Mouse (Mus musculus): ENCODE results near the gene Flt3. TPM values are rescaled to one million over a fixed set of nuclear protein-coding genes. Genes with fewer than 3 reads are reported as not detected.
A peak's percentile ranks its signal among the peaks of the same experiment; 100 is the strongest.

Flt3 gene
- total and polyA plus RNA-seq, 3 experiments: 0.76 to 3.3 (median 2.3) TPM

DNA sequence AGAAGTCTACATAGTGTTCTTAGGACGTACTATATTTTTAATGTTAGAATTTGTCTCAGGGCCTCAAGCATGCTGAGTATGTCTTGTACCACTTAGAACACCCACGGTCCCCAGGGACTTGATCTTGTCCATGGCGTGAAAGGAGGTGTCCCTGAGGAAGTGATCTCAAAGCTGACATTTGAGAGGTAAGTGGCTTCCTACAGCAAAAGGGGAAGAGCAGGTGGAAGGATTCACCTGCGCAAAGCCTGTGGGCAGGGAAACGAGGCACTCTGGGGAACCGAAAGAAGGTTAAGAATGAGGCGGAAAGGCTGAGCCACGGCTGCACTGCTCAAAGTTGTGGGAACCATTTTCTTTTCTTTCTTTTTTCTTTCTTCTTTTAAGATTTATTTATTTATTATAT, 48.4 kb downstream of the Flt3 start:
- H3K9me3 ChIP-seq (replicated peaks; ENCODE audit: low read length): no peaks in the 10 kb centered on the region
- no peaks in the 10 kb centered on the region; the same call in 1 of the 2 replicates for H3K79me2 ChIP-seq (replicated peaks; ENCODE audit: control insufficient read depth, extremely low read depth, insufficient read depth, poor library complexity, severe bottlenecking)
- dilution Hi-C loops (cut with MboI; ENCODE audit: extremely low pct_ligation_motif_present, extremely low pct_unique_long_range_greater_than_20kb, low sequenced_read_pairs): no loop called here
- no peak overlapping the region for H3K9ac ChIP-seq (ENCODE audit: insufficient read depth, low read depth)
- peak; percentile 60 for DNase-seq (ENCODE audit: extremely low read depth)
- in situ Hi-C loops (cut with MboI; ENCODE audit: low pct_ligation_motif_present, low pct_unique_long_range_greater_than_20kb, low sequenced_read_pairs): no loop called here
- peaks cover 11 to 49% of the 10 kb centered on the region in 2 experiments for H3K4me1 ChIP-seq (ENCODE audit: control insufficient read depth in 1 of 2, insufficient read depth in 2 of 2)
- TF ChIP-seq EP300 (IDR thresholded peaks at IDR 0.05; ENCODE audit: low read length) (peak; percentile 40), CTCF (conservative IDR thresholded peaks at IDR 0.05 in 1 of 2, IDR thresholded peaks at IDR 0.05 in 1 of 2; ENCODE audit: low read depth in 2 of 2, low read length in 2 of 2) (no peak), ZKSCAN1 (IDR thresholded peaks at IDR 0.05; ENCODE audit: borderline replicate concordance, low read depth, low read length) (no peak), IRF4 (IDR thresholded peaks at IDR 0.05; ENCODE audit: low read depth, low read length) (peak; percentile 36; the same call in 1 of the 2 replicates)
- H3K27ac ChIP-seq (ENCODE audit: insufficient read depth, low read depth): no peak overlapping the region
- no peaks in the 10 kb centered on the region for H3K27me3 ChIP-seq (replicated peaks)
- peak overlapping the region; percentile 32; the same call in 1 of the 2 replicates for H3K4me2 ChIP-seq (ENCODE audit: insufficient read depth, low read depth, poor library complexity, severe bottlenecking)
- no peaks in the 10 kb centered on the region for H3K36me3 ChIP-seq (replicated peaks in 1 of 2; ENCODE audit: control insufficient read depth in 1 of 2, insufficient read depth in 1 of 2, low read length in 1 of 2)
- H3K4me3 ChIP-seq (replicated peaks in 1 of 3; ENCODE audit: low read depth in 2 of 3, low read length in 2 of 3, poor library complexity in 1 of 3): no peak overlapping the region

DNA sequence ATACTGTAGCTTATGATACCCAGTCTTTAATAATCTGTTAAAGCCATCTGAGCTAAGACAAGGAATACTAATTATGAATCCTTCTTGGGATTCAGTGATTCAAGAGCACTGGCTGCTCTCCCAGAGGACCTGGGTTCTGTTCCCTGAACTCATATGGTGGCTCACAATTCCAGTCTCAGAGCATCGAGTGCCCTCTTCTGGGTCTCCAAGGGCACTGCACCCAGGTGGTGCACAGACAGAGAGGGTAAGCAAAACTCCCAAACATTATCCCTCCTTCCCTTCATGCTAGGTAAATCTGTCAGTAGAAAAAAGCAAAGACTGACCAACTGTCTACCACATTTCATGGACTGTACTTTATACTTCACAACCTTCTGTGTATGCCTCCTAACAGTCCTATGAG, 54.3 kb downstream of the Flt3 start:
- Histone ChIP-seq H3K79me2 (replicated peaks; ENCODE audit: control insufficient read depth, extremely low read depth, insufficient read depth, poor library complexity, severe bottlenecking) (no peaks in the 10 kb centered on the region; the same call in 1 of the 2 replicates), H3K36me3 (replicated peaks in 1 of 2; ENCODE audit: control insufficient read depth in 1 of 2, insufficient read depth in 1 of 2, low read length in 1 of 2) (peaks cover 0 to 5% of the 10 kb centered on the region in 2 experiments), H3K4me2 (ENCODE audit: insufficient read depth, low read depth, poor library complexity, severe bottlenecking) (no peak overlapping the region), H3K9ac (ENCODE audit: insufficient read depth, low read depth) (no peak overlapping the region), H3K27ac (ENCODE audit: insufficient read depth, low read depth) (no peak overlapping the region), H3K27me3 (replicated peaks) (no peaks in the 10 kb centered on the region), H3K4me3 (replicated peaks in 1 of 3; ENCODE audit: low read depth in 2 of 3, low read length in 2 of 3, poor library complexity in 1 of 3) (no peak overlapping the region), H3K9me3 (replicated peaks; ENCODE audit: low read length) (peaks cover 8% of the 10 kb centered on the region), H3K4me1 (ENCODE audit: control insufficient read depth in 1 of 2, insufficient read depth in 2 of 2) (peaks cover 8 to 39% of the 10 kb centered on the region in 2 experiments)
- DNase-seq (ENCODE audit: extremely low read depth): no peak
- dilution Hi-C loops (cut with MboI; ENCODE audit: extremely low pct_ligation_motif_present, extremely low pct_unique_long_range_greater_than_20kb, low sequenced_read_pairs) (no loop called here), in situ Hi-C loops (cut with MboI; ENCODE audit: low pct_ligation_motif_present, low pct_unique_long_range_greater_than_20kb, low sequenced_read_pairs) (no loop called here)
- TF ChIP-seq TBP (conservative IDR thresholded peaks at IDR 0.05; ENCODE audit: low read depth, low read length) (no peak), UBTF (IDR thresholded peaks at IDR 0.05; ENCODE audit: low read depth, low read length) (no peak), SMC3 (IDR thresholded peaks at IDR 0.05; ENCODE audit: low read depth, low read length) (peak; percentile 46), CTCF (conservative IDR thresholded peaks at IDR 0.05 in 1 of 2, IDR thresholded peaks at IDR 0.05 in 1 of 2; ENCODE audit: low read depth in 2 of 2, low read length in 2 of 2) (peak; percentile 20 to 54; a peak in 3 of 4 replicates), RAD21 (IDR thresholded peaks at IDR 0.05; ENCODE audit: low read depth, low read length) (peak; percentile 44)

DNA sequence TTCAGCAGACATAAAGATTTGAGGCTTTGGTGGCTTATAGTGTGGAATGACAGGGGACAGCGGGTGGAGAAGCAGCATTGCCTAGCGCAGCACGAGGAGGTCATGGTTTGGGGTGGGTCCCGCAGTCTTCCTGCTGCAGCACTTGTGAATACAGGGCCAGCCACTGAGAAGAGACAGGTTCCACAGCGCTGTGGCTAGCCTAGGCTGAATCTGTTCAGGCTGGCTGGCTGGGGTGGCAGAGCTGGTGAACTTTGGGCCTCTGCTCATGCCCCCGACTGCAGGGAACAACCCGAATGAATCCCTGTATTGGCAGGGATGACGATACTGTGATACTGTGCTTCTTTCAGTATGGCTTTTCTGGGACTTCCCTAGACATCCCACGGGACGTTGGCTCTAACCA, 56.4 kb downstream of the Flt3 start:
- H3K27ac ChIP-seq (ENCODE audit: insufficient read depth, low read depth): no peak overlapping the region
- in situ Hi-C loops (cut with MboI; ENCODE audit: low pct_ligation_motif_present, low pct_unique_long_range_greater_than_20kb, low sequenced_read_pairs): no loop called here
- peaks cover 0 to 5% of the 10 kb centered on the region in 2 experiments for H3K36me3 ChIP-seq (replicated peaks in 1 of 2; ENCODE audit: control insufficient read depth in 1 of 2, insufficient read depth in 1 of 2, low read length in 1 of 2)
- TF ChIP-seq ZNF384 (IDR thresholded peaks at IDR 0.05; ENCODE audit: low read depth, low read length) (no peak), USF2 (conservative IDR thresholded peaks at IDR 0.05; ENCODE audit: low read depth, low read length) (no peak), GABPA (IDR thresholded peaks at IDR 0.05; ENCODE audit: insufficient replicate concordance, low read depth, low read length) (no peak), CHD2 (IDR thresholded peaks at IDR 0.05; ENCODE audit: low read length) (no peak), ETS1 (conservative IDR thresholded peaks at IDR 0.05; ENCODE audit: low read depth, low read length) (no peak), E2F4 (IDR thresholded peaks at IDR 0.05; ENCODE audit: insufficient replicate concordance, low read depth, low read length) (no peak)
- no peaks in the 10 kb centered on the region; the same call in 1 of the 2 replicates for H3K79me2 ChIP-seq (replicated peaks; ENCODE audit: control insufficient read depth, extremely low read depth, insufficient read depth, poor library complexity, severe bottlenecking)
- peaks cover 16 to 47% of the 10 kb centered on the region in 2 experiments for H3K4me1 ChIP-seq (ENCODE audit: control insufficient read depth in 1 of 2, insufficient read depth in 2 of 2)
- no peak overlapping the region for H3K9ac ChIP-seq (ENCODE audit: insufficient read depth, low read depth)
- no peaks in the 10 kb centered on the region for H3K27me3 ChIP-seq (replicated peaks)
- H3K9me3 ChIP-seq (replicated peaks; ENCODE audit: low read length): peaks cover 8% of the 10 kb centered on the region
- no peak overlapping the region for H3K4me3 ChIP-seq (replicated peaks in 1 of 3; ENCODE audit: low read depth in 2 of 3, low read length in 2 of 3, poor library complexity in 1 of 3)
- DNase-seq (ENCODE audit: extremely low read depth): no peak
- dilution Hi-C loops (cut with MboI; ENCODE audit: extremely low pct_ligation_motif_present, extremely low pct_unique_long_range_greater_than_20kb, low sequenced_read_pairs): no loop called here
- no peak overlapping the region for H3K4me2 ChIP-seq (ENCODE audit: insufficient read depth, low read depth, poor library complexity, severe bottlenecking)
